Comparison of ENCODE assay signal across 8 mouse cellular contexts in genomic region chr3:65927685-65928084, GRCm38 (mm10). TPM values are rescaled to one million over a fixed set of nuclear protein-coding genes. Genes with fewer than 3 reads are reported as not detected.
DNase-seq lines count a peak whose midpoint lies in the region; ATAC-seq and TF ChIP-seq lines count a peak whose summit lies in the region.
"Had no signal": no experiment of that assay in that cellular context is flagged by ENCODE, and none has a peak within 500 bp of the region (broad histone marks: within the 10 kb centered on the region; RNA-seq: fewer than 3 reads in every experiment).

No protein-coding gene starts in this region.

- DNase-seq in urinary bladder, adult 2 months (ENCODE audit: low spot score), result peak; percentile 44
- DNase-seq in urinary bladder, postnatal 10 days (ENCODE audit: low spot score), result no peak
- DNase-seq in cerebellum, postnatal 36 days, result peak; percentile 26 to 31
- DNase-seq in lung, adult 2 months, result peak; percentile 54
- DNase-seq in urinary bladder, postnatal 25 days (ENCODE audit: low spot score), result peak; percentile 39
- DNase-seq in frontal cortex, adult 2 months (ENCODE audit: extremely low spot score in 1 of 2, low spot score in 1 of 2), result no peak

- no peak overlapping the region for H3K9ac ChIP-seq in heart, embryonic 15.5 days
- H3K9ac ChIP-seq: liver, embryonic 15.5 days had no signal

- 0 out of 2 replicates have a peak, but pooled peaks have one; percentile 17 for TF ChIP-seq POLR2A in lung, adult 2 months (IDR thresholded peaks at IDR 0.05; ENCODE audit: borderline replicate concordance, extremely low read depth, low read depth, low read length)

- H3K9me3 ChIP-seq in heart, embryonic 15.5 days (replicated peaks), result no peaks in the 10 kb centered on the region
- H3K9me3 ChIP-seq: liver, embryonic 15.5 days had no signal

- H3K4me3 ChIP-seq in heart, embryonic 15.5 days, result no peak overlapping the region
- H3K4me3 ChIP-seq in lung, adult 2 months (replicated peaks; ENCODE audit: extremely low read depth, low read depth, low read length), result no peak overlapping the region
- H3K4me3 ChIP-seq: liver, embryonic 15.5 days had no signal

- TF ChIP-seq CTCF in lung, adult 2 months (IDR thresholded peaks at IDR 0.05; ENCODE audit: insufficient read depth, low read length), result no peak

- peak overlapping the region; percentile 47 for H3K27ac ChIP-seq in heart, embryonic 15.5 days
- H3K27ac ChIP-seq: liver, embryonic 15.5 days had no signal

- H3K36me3 ChIP-seq in heart, embryonic 15.5 days, result no peaks in the 10 kb centered on the region
- H3K36me3 ChIP-seq: liver, embryonic 15.5 days had no signal

- 27% methylated on average over 7 of the region's 7 CpGs for WGBS in heart, embryonic 15.5 days
- WGBS in lung, adult 2 months, result 27% methylated on average over 7 of the region's 7 CpGs

- peaks cover 28% of the 10 kb centered on the region for H3K4me1 ChIP-seq in heart, embryonic 15.5 days (replicated peaks)
- peaks cover 11% of the 10 kb centered on the region for H3K4me1 ChIP-seq in lung, adult 2 months (ENCODE audit: control insufficient read depth, insufficient read depth, low read length)

- no peak overlapping the region for H3K4me2 ChIP-seq in heart, embryonic 15.5 days
- H3K4me2 ChIP-seq: liver, embryonic 15.5 days had no signal

- peak; percentile 63 for ATAC-seq in heart, embryonic 15.5 days (replicated peaks; ENCODE audit: insufficient number of reproducible peaks, insufficient read depth, low FRiP score, low read depth)

- H3K27me3 ChIP-seq in heart, embryonic 15.5 days, result no peaks in the 10 kb centered on the region
- H3K27me3 ChIP-seq: liver, embryonic 15.5 days had no signal

RNA-seq across cellular contexts. Expression of gene Ccnl1, which starts 30.4 kb away (rescaled TPM):
- polyA plus RNA-seq in urinary bladder, adult 2 months (2012; rRNA removed), result 86.0 and 114 TPM in 2 replicates
- polyA plus RNA-seq in heart, embryonic 15.5 days (2015; fragmentation: Nextera tagmentation; extraction: Ambion mirVana), result 60.5 and 67.5 TPM in 2 replicates
- polyA plus RNA-seq in lung, adult 2 months (2012; rRNA removed), result 51.4 and 75.1 TPM in 2 replicates
- 75.7 and 79.8 TPM in 2 replicates for polyA plus RNA-seq in frontal cortex, adult 2 months (2012; rRNA removed)

Comparison
In these comparisons a context has a peak if more than half of its experiments do, and no peak if none do; other contexts are left out.
1. DNase-seq: peak in urinary bladder, adult 2 months (single experiment), cerebellum, postnatal 36 days (2 of 2), lung, adult 2 months (single experiment) and urinary bladder, postnatal 25 days (single experiment); none in urinary bladder, postnatal 10 days (single experiment) and frontal cortex, adult 2 months (0 of 2).